Mouse (Mus musculus) MEL (cell line): Measurements from ENCODE around the gene Rhoa.

Source experiments
- CHD1 ChIP-seq: IDR thresholded peaks from 2 replicates; pipeline ENCODE4 v1.6.1; 2012; ENCODE audit warnings: low read depth, mild to moderate bottlenecking, inconsistent platforms, low read length, improper control_type of control experiment
- CTCF ChIP-seq, 3 experiments: IDR thresholded peaks in 2 of 3; conservative IDR thresholded peaks in 1 of 3; 2 replicates each; pipeline ENCODE4 v1.5.1; 2011 to 2012; ENCODE audit warnings: low read length in 3 of 3, low read depth in 2 of 3, mild to moderate bottlenecking in 2 of 3, improper control_type of control experiment in 1 of 3, inconsistent platforms in 1 of 3, mixed read lengths in 1 of 3, moderate library complexity in 1 of 3; ENCODE audit not compliant: control insufficient read depth in 1 of 3, insufficient read depth in 1 of 3, poor library complexity in 1 of 3, severe bottlenecking in 1 of 3
- GATA1 ChIP-seq: IDR thresholded peaks from 2 replicates; pipeline ENCODE4 v1.6.1; 2011; ENCODE audit warnings: low read depth, low read length, improper control_type of control experiment
- JUND ChIP-seq: IDR thresholded peaks from 2 replicates; pipeline ENCODE4 v1.6.1; 2011; ENCODE audit warnings: low read depth, mild to moderate bottlenecking, improper control_type of control experiment, low read length
- MAZ ChIP-seq: IDR thresholded peaks from 2 replicates; pipeline ENCODE4 v1.6.1; 2012; ENCODE audit warnings: low read depth, mild to moderate bottlenecking, inconsistent platforms, low read length, improper control_type of control experiment
- POLR2A ChIP-seq, 2 experiments: IDR thresholded peaks; 2 replicates each; pipeline ENCODE4 v1.6.1; 2011 to 2012; ENCODE audit warnings: low read length in 2 of 2, mild to moderate bottlenecking in 2 of 2, control low read depth in 1 of 2, improper control_type of control experiment in 1 of 2, low read depth in 1 of 2, moderate library complexity in 1 of 2; ENCODE audit not compliant: control insufficient read depth in 1 of 2, insufficient read depth in 1 of 2, poor library complexity in 1 of 2
- POLR2AphosphoS2 ChIP-seq: IDR thresholded peaks from 2 replicates; pipeline ENCODE4 v1.6.1; 2011; ENCODE audit warnings: low read length, improper control_type of control experiment
- POLR2AphosphoS5 ChIP-seq: IDR thresholded peaks from 2 replicates; pipeline ENCODE4 v1.6.1; 2012; ENCODE audit warnings: low read depth, borderline replicate concordance, mild to moderate bottlenecking, inconsistent platforms, low read length, moderate library complexity, mixed read lengths
- SIN3A ChIP-seq: IDR thresholded peaks from 2 replicates; pipeline ENCODE4 v1.6.1; 2012; ENCODE audit warnings: low read length, improper control_type of control experiment, inconsistent platforms
- ZC3H11A ChIP-seq: IDR thresholded peaks from 2 replicates; pipeline ENCODE4 v1.6.1; 2012; ENCODE audit warnings: low read depth, mild to moderate bottlenecking, inconsistent platforms, low read length, improper control_type of control experiment

DNA sequence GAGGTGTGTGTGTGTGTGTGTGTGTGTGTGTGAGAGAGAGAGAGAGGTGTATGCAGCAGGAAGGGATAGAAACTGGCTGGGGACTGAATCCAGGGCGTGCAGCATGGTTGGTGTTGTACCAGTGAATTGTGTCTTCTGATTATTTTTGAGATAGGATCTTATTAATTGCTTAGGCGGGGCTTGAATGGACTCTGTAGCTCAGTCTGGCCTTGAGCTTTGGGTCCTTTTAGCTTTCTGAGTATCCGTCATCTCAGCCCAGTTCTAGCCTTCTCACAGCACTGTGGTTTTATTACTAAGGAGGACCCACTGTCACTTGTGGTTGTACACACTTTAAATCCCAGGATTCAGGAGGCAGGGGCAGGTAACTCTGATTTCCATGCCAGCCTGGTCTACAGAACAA lies 37.4 kb downstream of the Rhoa start:
- no peak for TF ChIP-seq JUND
- TF ChIP-seq POLR2AphosphoS2 = peak; percentile 33; the same call in 1 of the 2 replicates
- TF ChIP-seq CTCF (IDR thresholded peaks at IDR 0.05 in 2 of 3, conservative IDR thresholded peaks at IDR 0.05 in 1 of 3; ENCODE audit: control insufficient read depth in 1 of 3, insufficient read depth in 1 of 3, low read depth in 2 of 3, low read length in 3 of 3, poor library complexity in 1 of 3, severe bottlenecking in 1 of 3) = no peak
- TF ChIP-seq GATA1 = no peak
- TF ChIP-seq SIN3A = no peak; the same call in 1 of the 2 replicates
- TF ChIP-seq CHD1 = no peak
- no peak for TF ChIP-seq MAZ
- TF ChIP-seq POLR2A (IDR thresholded peaks at IDR 0.05; ENCODE audit: control insufficient read depth in 1 of 2, insufficient read depth in 1 of 2, low read depth in 1 of 2, low read length in 2 of 2, poor library complexity in 1 of 2) = no peak
- no peak for TF ChIP-seq ZC3H11A
- no peak for TF ChIP-seq POLR2AphosphoS5
